In genomic region chr5:75575567-75576515, GRCm38 (mm10) we compare ENCODE assay signal across 8 mouse cellular contexts. TPM values are rescaled to one million over a fixed set of nuclear protein-coding genes. Genes with fewer than 3 reads are reported as not detected.
DNase-seq lines count a peak whose midpoint lies in the region; ATAC-seq lines count a peak whose summit lies in the region.

No protein-coding gene starts in this region.

- ATAC-seq in hindbrain, embryonic 16.5 days = peak; percentile 83
- ATAC-seq in activated CD4-positive, CD25-positive, alpha-beta regulatory T cell, adult 4 months = no peak

- peak overlapping the region; percentile 88 for H3K4me2 ChIP-seq in hindbrain, embryonic 16.5 days (ENCODE audit: low read length)

- H3K27ac ChIP-seq in hindbrain, embryonic 16.5 days (ENCODE audit: low read depth, low read length) = peak overlapping the region; percentile 86

- H3K9ac ChIP-seq in hindbrain, embryonic 16.5 days (ENCODE audit: low read depth, low read length) = peak overlapping the region; percentile 86

- no peaks in the 10 kb centered on the region for H3K36me3 ChIP-seq in hindbrain, embryonic 16.5 days (ENCODE audit: control insufficient read depth, insufficient read depth, low read length)
- H3K36me3 ChIP-seq in megakaryocyte, embryonic 14.5 days (replicated peaks; ENCODE audit: low read length) = no peaks in the 10 kb centered on the region

- H3K27me3 ChIP-seq in hindbrain, embryonic 16.5 days (replicated peaks; ENCODE audit: control insufficient read depth, insufficient read depth, low read length) = no peaks in the 10 kb centered on the region
- H3K27me3 ChIP-seq in megakaryocyte, embryonic 14.5 days (replicated peaks) = peaks cover 85% of the 10 kb centered on the region

- DNase-seq in adrenal gland, postnatal 10 days = peak; percentile 71
- DNase-seq in cerebellum, postnatal 14 days = peak; percentile 60 to 63
- DNase-seq in frontal cortex, postnatal 25 days (ENCODE audit: low spot score in 2 of 2) = peak; percentile 14 to 19
- DNase-seq in left cerebral cortex, postnatal 36 days (ENCODE audit: low spot score in 2 of 2) = peak; percentile 53 to 58
- peak; percentile 8 to 40 for DNase-seq in right cerebral cortex, postnatal 36 days (ENCODE audit: low spot score in 2 of 2)

- intact Hi-C loops in left cerebral cortex, postnatal 36 days (cut with DNase I) = loop anchor here (2.0 kb wide), 1 partner anchor 277 kb away; no protein-coding TSS in a partner anchor

- under 1% methylated on average over 53 of the region's 53 CpGs for WGBS in hindbrain, embryonic 16.5 days

- H3K4me1 ChIP-seq in hindbrain, embryonic 16.5 days (ENCODE audit: control insufficient read depth, insufficient read depth, low read depth, low read length) = peaks cover 11% of the 10 kb centered on the region
- peaks cover 64% of the 10 kb centered on the region for H3K4me1 ChIP-seq in megakaryocyte, embryonic 14.5 days

- H3K4me3 ChIP-seq in hindbrain, embryonic 16.5 days (ENCODE audit: low read length) = peak overlapping the region; percentile 84
- H3K4me3 ChIP-seq in megakaryocyte, embryonic 14.5 days (replicated peaks) = peak overlapping the region; percentile 93

- H3K9me3 ChIP-seq in hindbrain, embryonic 16.5 days (ENCODE audit: control insufficient read depth, low read length) = no peaks in the 10 kb centered on the region
- H3K9me3 ChIP-seq in megakaryocyte, embryonic 14.5 days = no peaks in the 10 kb centered on the region

RNA-seq across cellular contexts. Expression of gene Kit, which starts 1.1 kb away (rescaled TPM):
- 10 to 100 TPM in 1 of 2 experiments, 1 to 10 TPM in 1; 9.3 to 14.1 TPM for total RNA-seq in adrenal gland, postnatal 10 days (2021)
- polyA plus RNA-seq in hindbrain, embryonic 16.5 days (2015; fragmentation: Nextera tagmentation; extraction: Ambion mirVana) = 52.2 and 60.5 TPM in 2 replicates
- total RNA-seq in left cerebral cortex, postnatal 36 days (2021) = 10 to 100 TPM; 28.3 to 29.7 TPM
- 0.41 and 1.5 TPM in 2 replicates for polyA plus RNA-seq in megakaryocyte, embryonic 14.5 days (2012; ENCODE audit: insufficient read depth, low replicate concordance)
- polyA plus RNA-seq in activated CD4-positive, CD25-positive, alpha-beta regulatory T cell, adult 4 months (2017; shearing (Covaris generic)) = 1 to 10 TPM; 2.1 to 4.1 TPM

Comparison
In these comparisons a context has a peak if more than half of its experiments do, and no peak if none do; other contexts are left out.
1. DNase-seq: peak in every context shown above with its lines; median percentile 71 in adrenal gland, postnatal 10 days; 62 in cerebellum, postnatal 14 days; 56 in left cerebral cortex, postnatal 36 days; 24 in right cerebral cortex, postnatal 36 days; 16 in frontal cortex, postnatal 25 days.
2. RNA of gene Kit, which starts 1.1 kb away (polyA plus RNA-seq): 52.2 to 60.5 TPM in hindbrain, embryonic 16.5 days; 2.1 to 4.1 TPM in activated CD4-positive, CD25-positive, alpha-beta regulatory T cell, adult 4 months and 0.41 to 1.5 TPM in megakaryocyte, embryonic 14.5 days; every median in the first group is over 10 times any median in the second.